Mouse (Mus musculus): Measurements from ENCODE around the gene Cped1.

DNA sequence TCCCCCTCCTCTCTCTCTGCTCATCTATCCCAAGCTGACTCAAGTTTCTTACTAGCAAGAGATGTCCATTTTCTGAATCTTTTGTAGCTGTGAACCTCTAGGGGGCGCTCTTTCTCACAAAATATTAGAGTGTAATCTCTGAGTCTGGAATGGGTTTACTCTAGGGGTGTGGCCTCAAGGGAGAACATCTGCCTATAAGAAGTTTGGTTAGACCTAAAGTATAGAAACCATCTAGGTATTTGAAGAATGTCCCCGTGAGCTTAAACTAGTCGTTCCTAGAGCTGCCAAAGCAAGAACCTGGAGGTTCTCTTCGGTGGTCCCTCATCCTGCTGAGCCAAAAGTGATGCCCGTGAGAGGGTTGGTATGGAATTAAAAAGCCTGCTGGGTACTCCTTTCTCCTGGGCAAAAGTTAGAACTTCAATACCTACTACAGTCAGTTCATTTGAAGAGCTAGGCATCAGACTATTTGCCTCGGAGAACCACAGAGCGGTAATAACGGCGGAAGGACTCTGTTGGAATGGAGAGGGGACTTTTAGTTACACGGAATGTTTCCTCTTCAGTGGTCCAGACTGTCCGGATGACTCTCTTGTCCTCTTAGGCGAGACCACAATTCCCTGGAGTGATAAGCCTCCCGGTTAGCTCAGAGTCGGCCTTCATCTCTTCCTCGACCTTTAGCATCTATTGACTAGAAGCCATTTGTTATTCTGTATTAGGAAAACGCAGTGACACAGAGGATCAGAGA is 555 bp upstream of the Cped1 start:
- peak; percentile 59 for TF ChIP-seq CTCF (IDR thresholded peaks at IDR 0.05; ENCODE audit: low read depth)
- TF ChIP-seq EP300 (IDR thresholded peaks at IDR 0.05; ENCODE audit: low read depth), result no peak
